Mouse (Mus musculus) testis, adult 2 months (tissue): ENCODE data around the gene Fam43a. TPM values are rescaled to one million over a fixed set of nuclear protein-coding genes. Genes with fewer than 3 reads are reported as not detected.

Experiments used
- H3K27ac ChIP-seq: fragments of 200-500 bp; 2 replicates; pipeline ENCODE4 v1.5.1; 2012; ENCODE audit warnings: low read depth, low read length; ENCODE audit not compliant: control insufficient read depth, insufficient read depth
- H3K27me3 ChIP-seq: fragments of 200-500 bp; 2 replicates; pipeline ENCODE4 v1.6.1; 2012; ENCODE audit warnings: mild to moderate bottlenecking, low read length, moderate library complexity; ENCODE audit not compliant: control insufficient read depth, insufficient read depth
- H3K36me3 ChIP-seq: fragments of 200-500 bp; 2 replicates; pipeline ENCODE4 v1.6.1; 2012; ENCODE audit warnings: mild to moderate bottlenecking, low read length; ENCODE audit not compliant: control insufficient read depth, insufficient read depth
- H3K4me1 ChIP-seq: fragments of 200-500 bp; 2 replicates; pipeline ENCODE4 v1.6.1; 2012; ENCODE audit warnings: low read length; ENCODE audit not compliant: control insufficient read depth, insufficient read depth
- H3K4me3 ChIP-seq: fragments of 200-500 bp; 2 replicates; pipeline ENCODE4 v1.5.1; 2012; ENCODE audit warnings: low read depth, mild to moderate bottlenecking, low read length, moderate library complexity, mixed read lengths; ENCODE audit not compliant: control insufficient read depth
- CTCF ChIP-seq: fragments of 200-500 bp; IDR thresholded peaks from 2 replicates; pipeline ENCODE4 v1.5.1; 2012; ENCODE audit warnings: low read depth, mild to moderate bottlenecking, inconsistent platforms, low read length, moderate library complexity; ENCODE audit not compliant: control insufficient read depth, insufficient read depth, insufficient replicate concordance
- POLR2A ChIP-seq: fragments of 200-500 bp; IDR thresholded peaks from 2 replicates; pipeline ENCODE4 v1.6.1; 2012; ENCODE audit warnings: low read depth, mild to moderate bottlenecking, inconsistent platforms, low read length, moderate library complexity; ENCODE audit not compliant: control insufficient read depth
- polyA plus RNA-seq: library from polyadenylated mRNA; depleted of rRNA; stranded (reverse); fragments of >200 nt; gene quantifications from 2 replicates; pipeline ENCODE4 v1.2.3, GENCODE M21; 2012

Fam43a gene
- polyA plus RNA-seq, 1 experiment = 0.35 TPM

DNA sequence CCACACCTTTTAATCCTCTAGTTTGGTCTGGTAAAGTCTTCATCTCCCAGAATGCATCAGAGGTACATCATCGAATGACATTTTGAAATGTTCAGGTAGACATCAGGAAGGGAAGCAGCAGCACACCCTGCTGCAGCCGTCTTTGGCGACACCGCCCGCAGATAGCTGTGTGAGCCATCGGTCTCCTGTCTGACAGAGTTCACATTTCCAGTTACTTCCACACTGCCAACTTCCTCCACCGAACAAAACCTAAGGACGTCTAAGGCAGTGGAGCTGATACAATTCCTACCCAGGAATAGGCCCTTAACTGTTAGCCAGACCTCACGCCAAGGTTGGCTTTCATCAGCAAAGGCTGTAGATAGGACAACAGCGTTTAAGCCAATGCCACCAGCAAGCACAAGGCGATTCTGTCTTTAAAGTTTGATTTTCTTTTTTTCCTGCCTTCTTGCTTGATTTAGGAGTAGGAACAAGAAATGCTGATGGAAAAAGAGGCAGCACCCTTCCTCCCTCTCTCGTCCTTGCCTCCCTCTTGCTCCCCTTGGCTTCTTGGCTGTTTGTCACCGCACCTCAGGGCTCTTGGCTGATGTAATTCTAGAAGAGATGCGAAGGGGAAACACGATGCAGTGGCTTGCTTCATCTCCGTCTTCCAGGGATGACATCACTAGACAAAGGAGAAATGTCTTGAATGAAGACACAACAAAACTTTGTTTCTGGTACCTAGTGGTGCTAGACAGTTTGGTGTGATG, 4.7 kb downstream of the Fam43a start:
- H3K27me3 ChIP-seq = no peaks in the 10 kb centered on the region
- H3K27ac ChIP-seq = no peak overlapping the region
- H3K4me1 ChIP-seq = peaks cover 13% of the 10 kb centered on the region
- TF ChIP-seq CTCF (no peak), POLR2A (no peak)
- no peaks in the 10 kb centered on the region for H3K36me3 ChIP-seq
- H3K4me3 ChIP-seq = no peak overlapping the region

DNA sequence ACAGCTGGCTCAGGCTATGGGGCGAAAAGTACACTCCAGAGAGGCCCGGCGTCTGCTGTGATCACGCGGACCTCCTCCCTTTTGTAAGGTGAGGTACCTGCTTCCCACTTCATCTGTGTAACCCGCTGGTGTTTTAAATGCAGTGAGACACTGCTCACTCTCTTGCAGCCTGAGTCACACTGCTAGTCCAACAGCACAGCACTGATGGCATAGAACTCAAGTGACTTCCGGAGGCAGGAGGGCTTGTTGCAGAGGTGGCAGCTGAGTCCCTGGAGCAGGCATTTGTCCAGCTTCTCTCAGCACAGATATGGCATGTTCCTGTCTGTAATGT, 5.2 kb downstream of the Fam43a start:
- no peak overlapping the region for H3K4me3 ChIP-seq
- no peak overlapping the region for H3K27ac ChIP-seq
- H3K27me3 ChIP-seq = no peaks in the 10 kb centered on the region
- TF ChIP-seq CTCF = no peak
- no peak for TF ChIP-seq POLR2A
- peaks cover 9% of the 10 kb centered on the region for H3K4me1 ChIP-seq
- H3K36me3 ChIP-seq = no peaks in the 10 kb centered on the region

DNA sequence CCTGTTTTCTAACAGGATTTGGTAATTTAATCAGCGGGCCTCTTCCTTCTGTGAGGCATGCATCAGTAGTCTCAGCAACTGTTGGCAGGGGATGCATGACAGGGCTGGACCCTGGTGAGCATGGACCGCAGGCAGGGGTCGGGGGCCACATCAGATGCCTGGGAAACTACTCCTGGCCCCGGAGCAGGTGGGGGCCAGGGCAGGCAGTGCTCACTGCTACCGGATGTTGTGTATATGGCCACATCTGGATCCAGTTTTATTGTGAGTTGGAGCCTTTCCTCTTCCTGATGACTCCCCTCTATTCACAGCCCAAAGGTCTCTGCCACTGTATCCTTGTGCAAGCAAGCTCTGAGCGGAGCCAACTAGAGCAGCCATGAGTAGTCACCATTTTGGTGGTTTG, 6.0 kb downstream of the Fam43a start:
- no peak overlapping the region for H3K27ac ChIP-seq
- no peak for TF ChIP-seq POLR2A
- no peak for TF ChIP-seq CTCF
- peaks cover 6% of the 10 kb centered on the region for H3K4me1 ChIP-seq
- no peaks in the 10 kb centered on the region for H3K27me3 ChIP-seq
- H3K36me3 ChIP-seq = no peaks in the 10 kb centered on the region
- H3K4me3 ChIP-seq = no peak overlapping the region

DNA sequence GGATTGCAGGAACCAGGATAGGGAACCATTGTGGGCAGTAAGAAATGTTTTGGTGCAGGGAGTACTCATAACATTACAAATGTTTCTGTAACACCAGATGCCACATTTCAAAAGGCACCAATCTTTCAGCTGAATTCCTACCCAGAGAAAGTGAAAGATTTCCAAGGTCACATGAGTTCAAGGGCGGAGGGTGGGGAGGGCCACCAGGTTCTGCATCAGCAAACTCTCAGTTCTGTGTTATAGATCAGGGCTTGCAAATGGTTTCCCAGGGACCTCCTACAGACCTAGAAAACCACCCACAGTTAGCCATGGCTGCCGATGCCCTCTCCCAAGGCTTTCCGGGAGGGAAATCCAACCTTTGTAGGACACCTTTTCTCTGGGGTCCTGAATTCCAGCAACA, 8.3 kb downstream of the Fam43a start:
- Histone ChIP-seq H3K27ac (no peak overlapping the region), H3K4me1 (no peaks in the 10 kb centered on the region), H3K36me3 (no peaks in the 10 kb centered on the region), H3K4me3 (no peak overlapping the region), H3K27me3 (no peaks in the 10 kb centered on the region)
- no peak for TF ChIP-seq CTCF
- no peak for TF ChIP-seq POLR2A

DNA sequence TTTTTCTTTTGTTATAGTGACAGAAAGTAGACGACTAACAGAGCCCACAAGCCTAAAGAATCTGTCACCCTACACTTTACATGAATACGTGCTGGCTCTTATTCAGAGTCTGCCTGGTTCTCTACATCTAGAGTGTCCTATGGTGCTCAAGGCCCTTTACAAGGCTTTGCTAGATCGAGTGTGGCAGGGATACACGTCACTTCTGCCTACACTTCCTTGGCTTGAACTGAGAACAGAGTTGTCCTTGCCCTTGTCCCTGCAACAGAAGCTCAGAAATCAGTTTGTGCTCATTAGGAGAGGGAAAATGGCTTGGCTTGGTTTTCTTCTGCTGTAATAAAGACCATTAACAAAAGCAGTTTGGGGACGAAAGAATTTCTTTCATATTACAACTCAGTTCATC, 11.8 kb downstream of the Fam43a start:
- Histone ChIP-seq H3K36me3 (no peaks in the 10 kb centered on the region), H3K27ac (no peak overlapping the region), H3K27me3 (no peaks in the 10 kb centered on the region), H3K4me1 (no peaks in the 10 kb centered on the region), H3K4me3 (no peak overlapping the region)
- TF ChIP-seq POLR2A = no peak

DNA sequence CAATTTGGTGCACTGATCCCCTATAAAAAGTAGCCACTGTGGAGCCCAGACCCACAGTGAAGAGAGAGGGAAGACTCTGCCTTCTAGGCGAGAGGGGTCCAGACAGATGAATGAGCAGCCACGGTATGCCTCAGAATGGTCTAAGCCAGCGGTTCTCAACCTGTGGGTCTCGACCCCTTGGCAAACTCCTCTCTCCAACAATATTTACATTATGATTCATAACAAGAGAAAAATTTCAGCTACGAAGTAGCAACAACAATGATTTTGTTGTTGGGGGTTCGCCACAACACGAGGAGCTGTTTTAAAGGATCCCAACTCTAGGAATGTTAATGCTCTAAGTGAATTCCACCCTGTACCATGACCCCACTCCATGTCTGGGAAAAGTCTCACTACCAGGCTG, 13.6 kb downstream of the Fam43a start:
- H3K36me3 ChIP-seq = no peaks in the 10 kb centered on the region
- H3K4me1 ChIP-seq = no peaks in the 10 kb centered on the region
- no peak overlapping the region for H3K27ac ChIP-seq
- no peak overlapping the region for H3K4me3 ChIP-seq
- no peaks in the 10 kb centered on the region for H3K27me3 ChIP-seq
- no peak for TF ChIP-seq CTCF
- no peak for TF ChIP-seq POLR2A

DNA sequence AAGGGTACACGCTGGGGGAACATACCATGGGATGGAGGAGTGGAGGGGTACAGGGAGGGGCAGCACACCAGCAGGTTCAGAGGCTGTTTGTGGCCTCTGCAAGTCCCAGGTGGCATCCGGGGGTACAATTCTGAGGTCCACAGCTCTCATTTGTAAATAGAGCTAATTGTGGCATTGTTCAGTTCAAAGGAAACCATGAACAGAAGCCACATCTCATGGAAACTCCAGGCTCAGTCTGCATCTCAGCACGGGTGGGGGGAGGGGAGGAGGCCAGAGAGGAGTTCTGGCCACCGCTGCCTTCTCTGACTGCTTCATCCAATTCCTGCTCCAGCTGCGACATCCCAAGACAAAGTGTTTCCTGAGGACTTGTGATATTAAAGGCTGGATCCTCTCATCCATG, 14.6 kb downstream of the Fam43a start:
- Histone ChIP-seq H3K4me1 (no peaks in the 10 kb centered on the region), H3K27ac (no peak overlapping the region), H3K36me3 (no peaks in the 10 kb centered on the region), H3K4me3 (no peak overlapping the region), H3K27me3 (no peaks in the 10 kb centered on the region)
- no peak for TF ChIP-seq POLR2A
- no peak for TF ChIP-seq CTCF
